Mouse (Mus musculus): ENCODE results near the gene Amot. TPM values are rescaled to one million over a fixed set of nuclear protein-coding genes. Genes with fewer than 3 reads are reported as not detected.
A peak's percentile ranks its signal among the peaks of the same experiment; 100 is the strongest.

Gene Amot
- total RNA-seq (2022), result 10 to 100 TPM; 18.4 to 23.4 (median 21.4) TPM

DNA sequence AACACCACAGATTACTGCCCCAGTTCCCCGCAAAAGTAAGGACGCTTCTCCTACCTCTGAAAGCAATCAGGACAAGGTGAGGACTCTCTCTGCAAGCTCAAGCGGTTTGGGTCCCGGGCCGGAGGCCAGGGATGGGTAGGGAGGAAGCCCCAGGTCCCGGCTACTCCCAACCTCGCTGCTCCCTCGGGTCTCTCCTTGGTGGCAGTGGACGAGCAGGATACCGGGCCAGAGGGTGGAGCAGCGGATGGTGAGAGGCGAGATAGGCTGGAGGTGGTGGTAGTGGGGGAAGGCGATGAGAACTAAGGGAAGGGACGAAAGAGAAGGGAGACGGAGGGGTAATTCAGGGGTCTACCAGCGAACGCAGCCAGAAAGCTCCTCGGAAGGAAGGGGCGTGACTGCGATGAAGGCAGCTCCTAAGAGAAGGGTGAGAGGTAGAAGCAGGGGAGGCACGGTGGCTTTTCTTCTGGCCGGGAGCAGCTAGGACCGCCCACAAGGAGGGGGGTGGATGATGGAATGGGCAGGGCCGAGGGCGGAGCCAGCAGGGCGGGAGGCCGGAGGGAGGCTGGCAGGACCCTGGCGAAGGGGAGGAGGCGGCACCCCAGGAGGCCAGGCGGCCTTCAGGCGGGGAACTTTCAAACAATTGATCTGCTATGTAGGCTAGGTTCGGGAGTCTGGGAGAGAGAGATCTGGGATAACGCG, at the start of gene Amot:
Gene Amot (minus strand): TSS at position 465 of the 699 bp plus-strand sequence.
- peak; percentile 37 to 73 for DNase-seq (ENCODE audit: low spot score in 2 of 2)

DNA sequence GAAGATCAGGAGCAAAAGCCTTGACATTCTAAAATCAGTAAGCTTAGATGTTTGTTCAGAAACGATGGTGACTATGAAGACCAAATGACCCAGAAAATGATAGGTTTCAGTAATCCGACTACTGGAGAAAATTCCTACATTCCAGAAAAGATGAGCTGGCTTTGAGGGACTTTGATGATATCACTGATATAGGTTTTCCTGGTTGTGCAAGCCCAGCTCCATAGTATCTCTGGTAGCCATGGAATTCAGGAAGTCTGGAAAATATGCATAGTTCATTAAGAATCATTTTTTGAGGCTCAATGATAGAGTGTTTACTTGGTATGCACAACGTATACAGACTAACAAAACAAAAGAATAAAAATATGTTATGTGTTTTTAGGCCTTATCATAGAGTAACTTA, 40.1 kb upstream of the Amot start:
- no peak for DNase-seq (ENCODE audit: low spot score in 2 of 2)

DNA sequence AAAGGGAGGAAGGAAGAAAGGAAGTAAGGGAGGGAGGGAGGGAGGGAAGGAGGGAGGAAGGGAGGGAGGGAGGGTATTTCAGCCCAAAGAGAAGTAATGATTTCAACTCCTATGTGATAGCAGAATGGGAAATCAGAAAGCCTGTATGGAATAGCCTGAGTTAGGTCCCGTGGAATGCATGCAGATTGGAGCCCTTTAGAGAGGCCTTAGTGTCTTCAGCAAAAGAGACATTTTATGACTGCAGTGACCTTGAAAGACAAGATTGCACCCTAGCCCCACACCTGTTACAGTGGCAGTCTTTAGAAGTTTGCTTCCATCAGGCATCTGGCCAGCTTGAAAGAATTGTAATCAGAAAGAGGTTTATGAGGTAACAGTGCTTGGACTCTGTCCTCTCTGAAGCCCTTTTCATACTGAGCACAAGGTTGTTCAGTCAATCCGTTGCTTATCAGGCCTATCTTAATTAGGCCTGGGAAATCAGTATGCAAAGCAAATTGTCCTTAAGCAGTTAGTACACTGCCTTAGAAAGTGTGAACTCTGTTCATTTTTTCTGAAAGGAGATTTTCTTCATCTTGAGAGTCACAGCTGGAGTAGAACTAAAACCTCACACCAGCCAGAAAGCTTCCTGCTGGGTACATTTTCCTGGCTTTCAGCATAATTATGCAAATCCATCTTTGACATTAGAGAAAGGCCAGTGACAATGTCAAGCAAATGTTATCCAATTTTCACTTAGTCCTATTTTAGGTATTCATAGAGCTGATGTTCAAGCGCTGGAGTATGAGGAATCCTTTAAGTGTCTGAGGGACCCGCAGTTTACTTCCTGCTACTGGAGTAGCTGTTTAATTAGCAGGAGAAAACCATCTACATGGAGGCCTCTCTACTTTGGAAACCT, 38.9 kb upstream of the Amot start:
- no peak for DNase-seq (ENCODE audit: low spot score in 2 of 2)

DNA sequence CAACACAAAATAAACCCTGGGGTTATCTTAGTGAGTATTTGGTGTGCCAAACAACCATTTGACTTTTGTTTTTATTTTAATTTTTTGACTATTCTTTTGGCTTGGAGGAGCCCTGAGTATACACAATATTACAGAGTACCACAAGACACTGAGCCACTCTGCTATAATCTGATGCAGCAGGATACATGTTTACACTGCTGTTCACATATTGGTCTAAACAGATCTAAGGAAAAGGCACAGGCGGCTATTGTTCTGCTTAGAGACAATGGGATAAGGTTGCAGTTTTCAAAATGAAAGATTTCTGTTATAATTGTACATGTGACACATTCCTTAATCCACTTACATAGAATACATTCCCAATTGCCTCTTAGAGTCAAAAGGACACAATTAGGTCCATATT, 36.1 kb upstream of the Amot start:
- no peak for DNase-seq (ENCODE audit: low spot score in 2 of 2)

DNA sequence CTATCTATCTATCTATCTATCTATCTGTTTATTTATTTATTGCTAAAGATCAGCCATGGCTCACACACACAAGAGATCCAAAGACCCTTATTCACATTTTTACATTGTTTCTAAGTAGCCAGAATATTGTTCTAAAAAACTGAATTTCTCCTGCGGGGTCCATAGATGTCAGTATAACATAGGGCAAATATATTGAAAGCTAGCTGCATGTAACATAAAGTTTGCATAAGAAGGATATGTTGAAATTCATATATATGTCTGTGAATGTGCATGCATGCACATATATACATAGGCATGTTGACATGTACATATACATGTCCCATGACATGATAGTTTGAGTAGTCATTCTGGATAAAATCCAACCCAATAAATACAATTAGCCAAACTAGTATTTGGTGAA, 35.3 kb upstream of the Amot start:
- DNase-seq (ENCODE audit: low spot score in 2 of 2), result no peak

DNA sequence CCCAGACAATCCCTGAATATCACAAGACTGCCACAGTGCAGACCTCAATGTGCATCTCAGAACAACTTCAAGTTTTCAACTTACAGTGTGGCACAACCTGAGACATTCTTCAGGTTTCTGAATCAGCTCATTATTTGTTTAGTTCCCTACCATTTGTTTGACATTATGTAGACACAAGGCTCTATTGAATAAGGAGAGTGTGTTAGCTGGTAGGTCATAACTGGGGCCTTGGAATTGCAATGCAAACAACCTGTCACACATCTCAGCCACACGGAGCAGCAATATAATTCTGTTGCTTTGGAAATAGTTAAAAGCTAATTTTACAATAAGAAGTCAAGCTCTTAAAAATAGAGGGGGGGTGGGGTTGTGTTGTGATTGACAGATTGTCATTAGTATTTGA, 24.6 kb upstream of the Amot start:
- DNase-seq (ENCODE audit: low spot score in 2 of 2), result no peak

DNA sequence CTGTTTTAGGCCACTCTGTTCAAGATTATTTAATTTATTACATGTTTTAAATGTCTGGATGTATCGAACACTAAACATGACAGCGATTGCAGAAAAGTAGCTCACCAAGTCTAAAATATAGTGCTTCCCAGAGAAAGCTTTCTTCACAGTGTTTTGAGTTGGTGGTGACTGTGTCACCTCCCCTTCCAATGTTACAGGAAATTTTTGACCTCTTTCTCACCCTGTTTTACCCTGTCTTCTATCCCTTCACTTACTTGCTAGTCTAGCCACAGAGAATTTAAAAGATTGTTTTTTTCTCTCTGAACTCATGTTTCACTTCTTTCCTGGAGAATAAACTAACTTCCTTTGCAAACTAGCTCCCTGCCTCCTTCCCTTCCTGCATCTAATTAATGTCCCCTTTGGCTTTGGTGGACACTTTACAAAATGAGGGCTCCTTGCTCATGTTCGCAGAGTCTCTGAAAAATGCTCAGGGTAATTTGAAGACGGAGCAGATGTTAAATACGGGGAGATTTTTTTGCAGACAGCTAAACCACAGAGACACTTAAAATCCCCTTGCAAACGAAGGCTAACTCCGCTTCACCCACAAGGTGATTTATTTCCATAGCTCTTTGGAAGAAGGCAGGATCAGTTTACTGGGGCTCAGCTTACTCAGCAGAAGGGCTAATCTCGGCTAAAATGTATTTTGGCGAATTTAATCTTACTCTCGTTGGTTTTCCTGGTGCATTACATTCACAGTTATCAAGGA, 11.5 kb upstream of the Amot start:
- no peak for DNase-seq (ENCODE audit: low spot score in 2 of 2)

DNA sequence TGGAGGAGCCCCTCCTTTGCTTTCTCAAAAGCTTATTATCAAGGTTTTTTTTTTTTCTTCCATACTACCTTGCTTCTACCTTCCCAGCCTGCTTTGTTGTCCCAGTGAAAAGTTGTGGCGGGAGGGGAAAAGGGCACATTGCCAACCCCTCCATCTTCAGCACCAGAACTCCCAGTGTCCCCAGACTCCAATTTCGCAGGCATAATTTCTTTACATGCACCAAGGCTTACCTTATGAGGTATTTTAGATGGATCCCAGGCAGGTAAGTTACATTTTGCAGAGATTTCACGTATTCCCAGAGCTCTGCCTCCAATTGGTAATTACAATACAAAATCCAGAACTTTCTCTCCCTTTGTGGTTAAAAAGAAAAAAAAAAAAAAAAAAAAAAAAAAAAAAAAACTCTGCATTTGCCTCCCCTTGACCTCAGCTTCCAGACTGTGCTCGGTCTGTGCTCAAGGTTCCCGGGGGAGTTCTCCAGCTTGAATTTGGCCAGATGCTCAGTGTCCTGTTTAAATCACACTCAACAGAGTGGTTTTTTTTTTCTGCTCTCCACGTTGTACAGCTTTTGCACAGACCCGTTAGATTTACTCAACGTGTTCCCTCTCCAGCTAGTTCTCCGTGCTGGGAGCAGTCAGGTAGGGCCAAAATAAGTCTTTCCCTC, 10.6 kb upstream of the Amot start:
- DNase-seq (ENCODE audit: low spot score in 2 of 2), result no peak

DNA sequence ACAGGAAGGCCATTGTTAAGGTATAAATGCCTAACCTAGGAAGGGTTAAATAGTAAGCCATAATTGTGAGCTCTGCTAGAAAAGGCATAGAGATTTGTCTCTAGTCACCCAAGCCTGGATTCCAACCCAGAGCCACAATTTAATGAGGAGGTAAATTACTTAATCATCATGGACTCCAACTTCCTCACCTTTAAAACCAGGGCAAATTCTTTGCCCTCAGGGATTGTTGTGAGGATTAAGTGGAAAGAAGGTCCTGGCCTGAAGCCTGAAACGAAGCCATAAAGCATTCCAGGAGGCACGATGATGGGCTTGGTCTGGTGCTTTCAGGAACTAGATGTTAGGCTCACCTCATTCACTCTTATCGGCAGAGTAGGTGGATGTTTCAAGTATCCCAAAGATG, 5.7 kb upstream of the Amot start:
- DNase-seq (ENCODE audit: low spot score in 2 of 2), result no peak

DNA sequence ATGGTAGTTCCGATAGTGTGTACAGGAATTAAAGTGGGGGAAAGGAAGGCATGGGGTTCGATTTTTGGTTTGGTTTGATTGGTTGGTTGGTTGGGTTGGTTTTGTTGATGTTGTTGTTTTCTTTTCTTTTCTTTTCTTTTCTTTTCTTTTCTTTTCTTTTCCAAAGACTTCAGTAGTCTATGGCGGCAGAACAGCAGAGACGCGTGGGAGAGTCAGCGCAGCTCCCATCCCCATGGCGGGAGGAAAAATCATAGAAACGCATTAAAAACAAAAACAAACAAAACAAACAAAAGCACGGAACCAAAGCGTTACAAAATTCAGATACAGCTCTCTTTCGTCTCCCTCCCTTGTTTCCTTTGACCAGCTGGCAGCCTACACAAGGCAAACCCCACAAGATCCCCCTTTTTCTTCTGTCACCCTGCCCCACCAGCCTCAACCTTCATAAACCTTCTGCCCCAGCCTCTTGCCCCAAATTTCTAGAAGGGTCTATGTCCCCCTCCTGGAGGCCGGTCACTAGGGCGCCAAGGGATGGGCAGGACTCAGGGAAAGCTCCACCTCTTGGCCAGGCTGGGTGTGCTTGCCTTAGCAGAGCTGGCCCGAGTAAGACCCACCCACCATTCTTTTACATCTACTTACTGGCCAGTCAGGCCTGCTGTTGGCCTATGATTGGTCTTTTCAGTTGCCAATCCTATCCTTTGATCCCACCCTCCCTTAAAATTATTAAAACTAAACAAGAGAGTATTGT, 648 bp upstream of the Amot start:
- DNase-seq (ENCODE audit: low spot score in 2 of 2), result peak; percentile 18 to 65

DNA sequence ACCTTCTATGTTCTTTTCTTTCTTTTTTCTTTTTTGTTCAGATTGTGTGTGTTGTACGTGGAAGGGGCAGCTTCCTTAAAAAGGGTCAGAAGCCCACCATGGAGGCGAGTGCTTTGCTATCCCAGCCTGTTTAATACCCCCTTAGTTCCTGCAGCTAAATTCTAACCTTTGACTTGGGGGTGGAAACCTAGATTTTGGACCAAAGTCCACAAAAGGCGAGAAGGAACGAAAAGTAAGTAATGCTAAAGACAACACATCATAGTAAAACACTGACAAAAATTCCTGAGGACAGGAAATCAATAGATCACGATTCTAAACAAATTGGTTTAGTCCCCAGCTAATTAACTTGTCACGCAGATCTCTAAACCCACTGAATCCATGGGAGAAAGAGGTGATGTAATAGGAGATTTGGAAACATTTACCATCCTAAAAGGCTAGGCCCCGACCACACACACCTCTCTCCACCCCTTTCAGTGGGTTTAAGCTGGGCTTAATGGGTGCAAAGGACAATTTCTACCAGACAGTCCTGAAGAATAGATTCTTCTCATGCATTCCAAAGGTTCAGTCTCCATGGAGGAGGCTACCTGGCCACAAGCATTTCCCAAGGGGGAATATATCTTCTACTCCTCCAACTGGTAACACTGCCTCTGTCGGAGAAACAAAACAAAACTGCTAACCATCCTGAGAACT, 3.2 kb downstream of the Amot start:
- no peak for DNase-seq (ENCODE audit: low spot score in 2 of 2)

DNA sequence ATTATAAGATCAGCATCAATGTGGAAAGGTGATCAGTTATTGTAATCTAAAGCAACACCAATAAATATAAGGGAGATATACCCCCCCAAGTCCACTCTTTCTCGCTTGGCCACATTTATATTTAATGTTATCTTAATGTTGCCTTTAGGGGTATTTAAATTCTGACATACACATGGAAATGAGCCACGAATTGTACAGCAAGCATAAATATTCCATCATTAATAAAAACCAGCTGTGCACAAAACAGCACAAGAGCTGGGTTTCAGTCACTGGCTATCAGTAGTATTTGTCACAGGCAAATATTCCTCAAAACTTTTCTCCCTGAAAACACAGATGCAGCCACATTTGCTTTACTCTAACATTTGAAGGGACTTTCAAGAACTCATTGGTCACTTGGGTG, 5.9 kb downstream of the Amot start:
- DNase-seq (ENCODE audit: low spot score in 2 of 2), result no peak

DNA sequence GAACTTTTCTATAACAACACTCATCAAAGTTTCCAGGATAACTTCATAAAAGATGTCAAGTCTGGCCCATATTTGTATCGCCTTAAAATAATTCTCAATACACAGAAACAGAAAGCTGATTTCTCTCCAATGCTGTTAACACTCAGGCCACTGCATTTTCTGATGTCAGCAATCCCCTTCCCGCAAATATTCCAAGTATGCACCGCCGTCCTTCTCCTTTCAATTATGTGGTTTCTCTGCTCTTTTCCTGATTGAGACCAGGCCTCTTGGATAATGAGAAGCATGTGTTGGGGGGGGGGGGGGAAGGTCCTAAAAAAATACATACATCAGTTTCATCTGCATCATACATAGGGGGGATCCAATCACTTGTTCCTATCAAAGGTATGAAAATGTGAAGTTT, 6.3 kb downstream of the Amot start:
- no peak for DNase-seq (ENCODE audit: low spot score in 2 of 2)

DNA sequence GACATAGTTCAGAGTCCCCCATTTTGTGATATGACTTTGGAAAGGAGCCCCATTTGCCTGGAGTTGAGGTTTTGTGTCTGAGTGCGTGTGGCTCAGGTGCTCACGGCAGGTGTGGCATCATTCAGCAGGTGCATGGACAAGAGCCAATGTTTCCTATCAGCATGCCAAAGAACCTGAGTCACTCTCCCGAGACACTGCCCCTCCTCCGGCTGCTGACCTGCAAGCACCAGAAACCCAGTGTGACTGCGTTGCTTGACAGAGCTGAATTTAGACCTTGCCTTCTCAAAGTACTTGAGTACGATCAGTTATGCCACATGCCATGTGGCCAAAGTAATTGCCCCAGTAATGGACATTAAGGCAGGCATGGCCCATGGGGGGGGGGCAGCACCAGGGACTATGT, 7.5 kb downstream of the Amot start:
- no peak for DNase-seq (ENCODE audit: low spot score in 2 of 2)

DNA sequence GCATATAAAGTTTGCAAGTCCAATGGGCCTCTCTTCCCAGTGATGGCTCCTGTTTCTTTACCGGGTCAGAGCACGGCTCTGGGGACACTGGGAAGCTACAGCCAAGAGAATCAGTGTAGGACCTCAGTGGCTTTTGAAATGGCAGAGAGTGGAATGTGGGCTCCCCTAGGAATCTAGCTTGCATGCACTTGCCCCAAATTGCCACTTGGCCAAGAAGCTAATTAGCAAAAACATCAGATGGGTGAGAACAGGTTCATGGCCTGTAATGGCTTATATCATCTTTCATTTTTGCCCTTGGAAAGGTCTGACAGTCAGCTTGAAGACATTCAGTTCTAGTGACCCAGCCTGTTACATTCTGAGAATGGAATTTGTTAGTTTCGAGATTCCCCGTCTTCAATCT, 9.6 kb downstream of the Amot start:
- no peak for DNase-seq (ENCODE audit: low spot score in 2 of 2)

DNA sequence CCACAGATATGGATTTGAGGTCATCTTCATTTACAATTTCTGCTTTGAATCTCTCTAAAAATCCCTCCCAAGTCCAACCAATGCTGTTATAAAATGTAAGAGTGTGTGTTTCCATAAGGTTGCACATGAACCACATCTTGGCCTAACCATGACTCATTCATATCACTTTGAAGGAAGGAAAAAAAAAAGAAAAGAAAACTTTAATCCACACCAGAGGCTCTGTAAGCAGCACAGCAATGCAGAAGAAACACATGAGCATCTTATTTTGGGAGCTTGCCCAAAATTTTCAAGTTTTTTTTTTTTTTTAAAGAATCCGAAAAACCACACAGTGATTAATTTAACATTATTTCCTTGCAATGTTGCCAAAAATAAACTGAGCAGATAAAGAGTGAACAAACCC, 14.2 kb downstream of the Amot start:
- no peak for DNase-seq (ENCODE audit: low spot score in 2 of 2)

DNA sequence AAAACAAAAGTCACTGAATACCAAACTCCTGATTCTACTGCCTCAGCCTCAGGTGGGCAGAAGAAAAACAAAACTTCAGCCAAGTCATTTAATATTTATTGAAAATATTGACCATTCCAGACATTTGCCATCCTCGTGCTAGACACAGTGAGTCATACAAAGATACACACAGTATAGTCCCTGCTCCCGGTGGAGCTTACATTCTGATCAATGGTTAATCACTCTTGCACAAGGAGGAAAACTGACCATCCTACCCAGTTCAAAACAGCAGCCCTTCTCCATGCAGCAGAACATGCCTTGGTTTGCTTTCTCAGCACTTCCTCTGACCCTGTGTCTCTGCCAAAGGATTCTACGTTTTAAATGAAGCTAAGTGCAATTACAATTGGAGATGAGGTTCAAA, 14.6 kb downstream of the Amot start:
- no peak for DNase-seq (ENCODE audit: low spot score in 2 of 2)

DNA sequence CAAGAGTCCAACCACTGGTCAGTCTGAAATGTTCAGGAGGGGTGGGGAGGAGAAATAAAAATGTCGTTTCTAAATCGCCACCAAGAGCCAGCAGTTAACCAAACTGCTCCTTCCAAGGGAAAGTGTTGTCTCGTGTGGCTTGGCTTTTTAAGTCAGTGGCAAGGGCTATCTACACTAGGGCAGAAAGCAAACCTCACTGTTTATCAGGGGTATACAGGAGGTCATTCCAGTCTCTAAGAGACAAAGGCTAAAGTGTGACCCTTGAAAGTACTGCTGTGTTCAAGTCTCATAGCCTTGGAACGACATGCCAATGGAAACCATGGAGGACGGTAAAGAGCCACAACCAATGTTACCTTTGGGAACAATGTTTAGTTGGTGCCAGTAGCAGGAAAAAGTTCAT, 15.0 kb downstream of the Amot start:
- no peak for DNase-seq (ENCODE audit: low spot score in 2 of 2)

DNA sequence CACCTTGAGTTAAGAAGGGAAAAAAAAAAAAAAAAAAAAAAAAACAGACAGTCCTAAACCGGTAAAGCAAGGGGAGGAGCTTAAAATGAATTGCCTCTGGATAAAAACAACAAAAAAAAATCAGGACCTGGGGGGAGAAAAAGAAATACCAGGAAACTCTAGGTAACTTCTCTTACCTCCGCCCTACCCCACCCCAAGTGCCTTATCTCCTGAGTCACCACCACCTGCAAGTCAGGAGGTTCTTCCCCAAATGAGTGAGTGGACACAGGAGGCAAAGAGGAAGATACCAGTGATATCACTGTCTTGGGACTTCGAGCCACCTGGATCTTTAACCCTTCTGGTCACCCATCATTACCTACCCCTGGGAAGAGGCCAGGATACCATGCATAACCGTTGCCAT, 19.5 kb downstream of the Amot start:
- no peak for DNase-seq (ENCODE audit: low spot score in 2 of 2)

DNA sequence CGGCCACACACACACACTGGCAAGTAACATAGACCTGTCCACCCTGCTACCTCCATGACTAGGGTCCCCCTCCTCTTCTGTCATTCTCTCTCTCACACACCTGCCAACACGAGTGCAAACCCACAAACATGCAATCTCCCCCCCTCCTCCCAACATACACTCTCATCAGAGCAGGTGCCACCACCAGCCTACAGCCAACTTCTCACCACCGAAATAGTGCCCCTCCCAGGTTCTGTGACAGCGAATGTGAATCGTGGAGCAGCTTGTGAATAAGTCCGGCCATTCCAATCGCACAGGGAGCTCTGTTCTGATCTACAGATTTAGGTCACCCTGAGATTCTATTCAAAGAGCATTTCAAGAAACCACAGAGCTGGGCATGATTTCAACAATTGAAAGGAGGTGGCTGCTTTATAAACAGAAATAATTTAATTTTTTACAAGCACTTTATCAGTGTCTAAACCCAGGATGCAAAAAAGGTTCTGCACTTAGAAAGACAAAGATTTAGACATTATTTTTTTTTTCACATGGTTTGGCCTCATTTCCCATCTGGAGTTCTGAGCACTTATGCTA, 21.4 kb downstream of the Amot start:
- no peak for DNase-seq (ENCODE audit: low spot score in 2 of 2)

Data from left cerebral cortex, adult 8-10 months (tissue).